Mouse (Mus musculus) hindbrain, embryonic 12.5 days (tissue): ENCODE measurements around the gene Zfp282. TPM values are rescaled to one million over a fixed set of nuclear protein-coding genes. Genes with fewer than 3 reads are reported as not detected.

Experiments
- ATAC-seq: fragments of 200-750 bp; cut with Nextera tagmentation; 2 replicates; pipeline ENCODE4 v1.8.0; 2017; ENCODE audit warnings: moderate TSS enrichment; ENCODE audit not compliant: low FRiP score
- H3K27ac ChIP-seq: fragments of 300-500 bp; sonication (generic); 2 replicates; pipeline ENCODE4 v1.5.1; 2016; ENCODE audit warnings: mild to moderate bottlenecking
- H3K27me3 ChIP-seq: fragments of 300-500 bp; sonication (generic); 2 replicates; pipeline ENCODE4 v1.6.1; 2016; ENCODE audit warnings: mild to moderate bottlenecking
- H3K36me3 ChIP-seq: fragments of 300-500 bp; sonication (generic); 2 replicates; pipeline ENCODE4 v1.6.1; 2016; ENCODE audit warnings: mild to moderate bottlenecking
- H3K4me1 ChIP-seq: fragments of 300-500 bp; sonication (generic); 2 replicates; pipeline ENCODE4 v1.6.1; 2016
- H3K4me2 ChIP-seq: fragments of 300-500 bp; sonication (generic); replicated peaks from 2 replicates; pipeline ENCODE4 v1.6.1; 2016; ENCODE audit warnings: mild to moderate bottlenecking
- H3K4me3 ChIP-seq: fragments of 300-500 bp; sonication (generic); 2 replicates; pipeline ENCODE4 v1.5.1; 2016; ENCODE audit warnings: mild to moderate bottlenecking
- H3K9ac ChIP-seq: fragments of 300-500 bp; sonication (generic); 2 replicates; pipeline ENCODE4 v1.6.1; 2016; ENCODE audit warnings: mild to moderate bottlenecking, moderate library complexity
- H3K9me3 ChIP-seq: fragments of 300-500 bp; sonication (generic); replicated peaks from 2 replicates; pipeline ENCODE4 v1.6.1; 2016; ENCODE audit warnings: mild to moderate bottlenecking
- WGBS: fragments of 180-500 bp; shearing (Covaris S2); methylation state at CpG from one replicate; pipeline ENCODE4 v1.1.7; 2016; 5-methylcytosine and 5-hydroxymethylcytosine counted together
- polyA plus RNA-seq: library from polyadenylated mRNA; unstranded; fragments of >200 nt; fragmentation: Nextera tagmentation; extraction: Ambion mirVana; gene quantifications from 2 replicates; pipeline ENCODE4 v1.2.1, GENCODE M21; 2016

Zfp282 gene
- polyA plus RNA-seq, 1 experiment from 2014 or later: 27.0 TPM

DNA sequence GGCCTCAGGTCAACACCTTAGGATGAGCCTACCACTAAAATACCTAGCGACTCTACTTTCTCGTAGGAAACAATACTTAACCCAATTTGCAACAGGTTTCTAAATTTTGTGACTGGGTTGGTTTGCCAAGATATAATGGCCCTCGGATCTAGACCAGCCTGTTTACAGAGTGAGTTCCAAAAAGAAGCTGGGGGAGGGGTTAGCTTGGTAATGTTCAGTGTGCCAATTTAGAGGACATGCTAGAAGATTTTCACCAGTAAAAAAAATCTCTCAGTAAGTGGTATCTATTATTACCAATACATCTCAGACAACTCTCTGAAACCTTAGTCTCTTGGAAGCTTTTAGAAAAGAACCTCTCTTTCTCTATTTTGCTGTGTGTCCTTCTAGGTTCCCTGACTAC is 66.7 kb downstream of the Zfp282 start:
- peak overlapping the region; percentile 69 for H3K4me2 ChIP-seq
- peak overlapping the region; percentile 66 for H3K9ac ChIP-seq
- H3K36me3 ChIP-seq: peaks cover 12% of the 10 kb centered on the region
- 86% methylated on average over 3 of the region's 3 CpGs for WGBS
- no peaks in the 10 kb centered on the region for H3K27me3 ChIP-seq
- ATAC-seq: no peak
- H3K4me3 ChIP-seq: peak overlapping the region; percentile 41
- H3K4me1 ChIP-seq: peaks cover 5% of the 10 kb centered on the region; the same call in 1 of the 2 replicates
- no peaks in the 10 kb centered on the region for H3K9me3 ChIP-seq
- no peak overlapping the region for H3K27ac ChIP-seq

DNA sequence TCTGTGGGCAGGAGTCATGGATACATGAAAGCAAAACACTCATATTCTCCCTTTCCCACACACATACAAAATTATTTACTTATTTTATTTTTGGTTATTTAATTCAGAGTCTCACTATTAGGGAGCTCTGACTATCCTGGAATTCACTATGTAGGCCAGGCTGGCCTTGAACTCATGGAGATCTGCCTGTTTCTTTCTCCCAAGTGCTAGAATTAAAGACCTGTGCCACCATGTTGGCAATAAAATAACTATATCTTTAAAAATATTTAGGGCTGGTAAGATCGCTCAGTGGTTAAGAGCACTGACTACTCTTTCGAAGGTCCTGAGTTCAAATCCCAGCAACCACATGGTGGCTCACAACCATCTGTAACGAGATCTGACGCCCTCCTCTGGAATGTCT is 70.4 kb downstream of the Zfp282 start:
- Histone ChIP-seq H3K27me3 (peaks cover 1% of the 10 kb centered on the region; the same call in 1 of the 2 replicates), H3K4me1 (peaks cover 5% of the 10 kb centered on the region; the same call in 1 of the 2 replicates), H3K36me3 (peaks cover 15% of the 10 kb centered on the region), H3K9ac (no peak overlapping the region), H3K9me3 (no peaks in the 10 kb centered on the region), H3K27ac (no peak overlapping the region), H3K4me2 (no peak overlapping the region), H3K4me3 (no peak overlapping the region)
- 93% methylated on average over 4 of the region's 4 CpGs for whole genome bisulfite sequencing
- no peak for ATAC-seq

DNA sequence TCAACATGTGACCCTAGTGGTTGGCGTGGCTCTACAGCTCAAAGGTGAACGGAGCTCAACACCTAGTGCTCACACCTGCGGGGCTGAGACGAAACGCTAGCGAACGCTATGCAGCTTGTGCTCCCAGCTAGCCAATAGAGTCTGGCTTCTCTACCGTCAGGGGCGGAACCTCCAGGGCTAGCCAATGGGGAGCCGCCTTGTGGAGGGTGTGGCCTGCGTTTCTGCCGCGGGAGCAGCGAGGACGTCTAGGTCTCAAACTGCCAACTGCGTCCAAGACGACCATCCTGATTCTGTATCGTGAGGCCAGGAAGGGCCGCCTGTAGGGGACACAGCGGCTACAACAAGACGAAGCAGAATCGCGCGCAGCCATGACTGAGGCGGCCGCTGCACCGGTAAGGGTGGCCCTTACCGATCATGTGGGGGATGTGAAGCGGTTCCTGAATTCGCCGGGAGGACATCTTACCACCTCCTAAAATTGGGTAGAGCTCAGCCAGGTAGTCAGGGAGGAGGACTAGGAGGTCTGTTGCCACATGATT is 76.3 kb downstream of the Zfp282 start, which contains the start of gene Zfp956:
Gene Zfp956, plus strand, starts transcription at position 200 of the 536 bp plus-strand sequence.
- Histone ChIP-seq H3K9ac (peak within 1 kb of the TSS; percentile 63), H3K4me2 (peak within 1 kb of the TSS; percentile 70), H3K27ac (peak within 1 kb of the TSS; percentile 55), H3K4me3 (peak within 1 kb of the TSS; percentile 47), H3K36me3 (0 out of 2 replicates have a peak, but pooled peaks cover 11% of the 10 kb centered on the region), H3K9me3 (no peaks in the 10 kb centered on the region), H3K27me3 (peaks cover 3% of the 10 kb centered on the region; the same call in 1 of the 2 replicates), H3K4me1 (0 out of 2 replicates have a peak, but pooled peaks cover 4% of the 10 kb centered on the region)
- WGBS: under 1% methylated on average over 31 of the region's 31 CpGs
- peak; percentile 99 for ATAC-seq

DNA sequence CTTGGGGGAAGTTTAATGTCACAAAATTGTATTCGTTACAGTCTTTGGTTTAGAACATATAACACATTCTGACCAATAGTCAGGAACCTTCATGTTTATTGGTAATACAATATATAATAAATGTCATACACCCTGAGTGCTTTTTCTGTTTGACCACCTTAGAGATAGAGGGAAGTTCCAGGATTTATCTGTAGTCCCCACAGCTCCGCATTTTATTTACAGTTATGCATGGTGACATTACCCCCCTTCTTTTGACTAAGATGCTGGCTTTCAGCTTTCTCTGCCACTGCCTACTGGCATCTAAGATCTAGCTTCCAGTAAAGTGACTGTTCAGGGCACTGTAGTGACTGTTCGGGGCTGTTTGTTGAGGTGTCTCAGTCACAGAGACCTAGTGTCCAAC is 77.4 kb downstream of the Zfp282 start:
- Histone ChIP-seq H3K9me3 (no peaks in the 10 kb centered on the region), H3K4me3 (peak overlapping the region; percentile 47; the same call in 1 of the 2 replicates)

DNA sequence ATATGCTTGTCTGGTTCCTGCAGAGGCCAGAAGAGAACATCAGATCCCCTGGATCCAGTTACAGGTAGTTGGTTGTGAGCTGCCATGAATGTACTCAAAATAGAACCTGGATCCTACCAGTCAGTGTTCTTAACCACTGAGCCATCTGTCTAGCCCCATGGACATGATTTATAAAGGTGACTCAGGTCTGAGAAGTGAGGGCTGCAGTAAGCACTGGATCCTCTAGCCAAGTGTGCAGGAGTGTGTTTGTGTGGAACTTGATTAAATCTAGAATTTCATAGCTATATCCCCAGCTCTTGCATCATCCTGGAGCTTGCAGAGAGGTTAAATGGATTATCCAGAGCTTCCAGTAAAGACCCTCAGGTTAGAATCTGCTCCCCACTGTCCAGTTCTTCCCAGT is 80.8 kb downstream of the Zfp282 start:
- H3K27me3 ChIP-seq: no peaks in the 10 kb centered on the region
- H3K36me3 ChIP-seq: peaks cover 30% of the 10 kb centered on the region
- no peak overlapping the region for H3K4me2 ChIP-seq
- H3K27ac ChIP-seq: no peak overlapping the region
- no peaks in the 10 kb centered on the region for H3K9me3 ChIP-seq
- no peak overlapping the region for H3K9ac ChIP-seq
- 0 out of 2 replicates have a peak, but pooled peaks cover 4% of the 10 kb centered on the region for H3K4me1 ChIP-seq
- H3K4me3 ChIP-seq: no peak overlapping the region
- ATAC-seq: no peak

More for the DNA sequence above, 77.4 kb downstream of the Zfp282 start:
- H3K27ac ChIP-seq: no peak overlapping the region
- H3K4me1 ChIP-seq: 0 out of 2 replicates have a peak, but pooled peaks cover 4% of the 10 kb centered on the region
- peaks cover 3% of the 10 kb centered on the region; the same call in 1 of the 2 replicates for H3K27me3 ChIP-seq
- no peak for ATAC-seq
- 0 out of 2 replicates have a peak, but pooled peaks cover 17% of the 10 kb centered on the region for H3K36me3 ChIP-seq
- no peak overlapping the region for H3K9ac ChIP-seq
- WGBS: 90% methylated on average over 3 of the region's 3 CpGs
- peak overlapping the region; percentile 70 for H3K4me2 ChIP-seq

Other genes starting within 250 kb of the Zfp282 start
- gene Pdia4, start 63.8 kb upstream of the Zfp282 start, polyA plus RNA-seq: 236 and 258 TPM in 2 replicates
- gene Zfp786, start 46.3 kb upstream of the Zfp282 start, polyA plus RNA-seq: 12.1 and 12.7 TPM in 2 replicates
- 14.0 and 15.1 TPM in 2 replicates for gene Zfp398, start 41.5 kb upstream of the Zfp282 start, polyA plus RNA-seq
- gene Zfp212, start 43.3 kb downstream of the Zfp282 start, polyA plus RNA-seq: 19.7 and 20.7 TPM in 2 replicates
- gene Zfp956, start 76.2 kb downstream of the Zfp282 start, polyA plus RNA-seq: 11.6 and 12.6 TPM in 2 replicates
- gene Zfp777, start 171.7 kb downstream of the Zfp282 start, polyA plus RNA-seq: 10.7 and 11.1 TPM in 2 replicates
- gene Zfp746, start 209.4 kb downstream of the Zfp282 start, polyA plus RNA-seq: 30.1 and 30.3 TPM in 2 replicates